Mouse (Mus musculus) heart, postnatal 0 days (tissue): ENCODE measurements around the gene Acpp. TPM values are rescaled to one million over a fixed set of nuclear protein-coding genes. Genes with fewer than 3 reads are reported as not detected.

Experiments used
- ATAC-seq: fragments of 200-750 bp; cut with Nextera tagmentation; 2 replicates; pipeline ENCODE4 v1.8.0; 2017; ENCODE audit warnings: low read depth, moderate number of reproducible peaks, moderate library complexity; ENCODE audit not compliant: insufficient read depth
- DNase-seq: peaks from one replicate; pipeline ENCODE4 v3.0.0-alpha.2; 2016; ENCODE audit warnings: low spot score
- H3K27ac ChIP-seq: fragments of 300-500 bp; sonication (generic); 2 replicates; pipeline ENCODE4 v1.5.1; 2014; ENCODE audit warnings: low read depth, mild to moderate bottlenecking
- H3K27me3 ChIP-seq: fragments of 300-500 bp; sonication (generic); 2 replicates; pipeline ENCODE4 v1.6.1; 2014; ENCODE audit warnings: low read length, mixed read lengths; ENCODE audit not compliant: control insufficient read depth, insufficient read depth
- H3K36me3 ChIP-seq: fragments of 300-500 bp; sonication (generic); replicated peaks from 2 replicates; pipeline ENCODE4 v1.6.1; 2014; ENCODE audit warnings: low read length, mixed read lengths; ENCODE audit not compliant: control insufficient read depth, insufficient read depth
- H3K4me1 ChIP-seq: fragments of 300-500 bp; sonication (generic); 2 replicates; pipeline ENCODE4 v1.6.1; 2014; ENCODE audit warnings: antibody characterized with exemption; ENCODE audit not compliant: control insufficient read depth, insufficient read depth
- H3K4me2 ChIP-seq: fragments of 300-500 bp; sonication (generic); 2 replicates; pipeline ENCODE4 v1.6.1; 2014; ENCODE audit warnings: low read depth, mild to moderate bottlenecking, low read length, moderate library complexity
- H3K4me3 ChIP-seq: fragments of 300-500 bp; sonication (generic); 2 replicates; pipeline ENCODE4 v1.5.1; 2014; ENCODE audit warnings: low read depth, low read length
- H3K9ac ChIP-seq: fragments of 300-500 bp; sonication (generic); replicated peaks from 2 replicates; pipeline ENCODE4 v1.6.1; 2014; ENCODE audit warnings: low read depth, low read length, mixed read lengths
- H3K9me3 ChIP-seq: fragments of 300-500 bp; sonication (generic); replicated peaks from 2 replicates; pipeline ENCODE4 v1.6.1; 2016; ENCODE audit warnings: low read length; ENCODE audit not compliant: control insufficient read depth
- CTCF ChIP-seq: IDR thresholded peaks from 2 replicates; pipeline ENCODE4 v1.5.1; 2016; ENCODE audit warnings: antibody characterized with exemption, control low read depth, low read depth
- EP300 ChIP-seq: IDR thresholded peaks from 2 replicates; pipeline ENCODE4 v1.6.1; 2016; ENCODE audit warnings: antibody characterized with exemption, low read depth
- WGBS: fragments of 180-500 bp; shearing (Covaris S2); extraction: QIAGEN DNeasy Blood & Tissue Kit; methylation state at CpG from one replicate; pipeline ENCODE4 v1.1.7; 2014; 5-methylcytosine and 5-hydroxymethylcytosine counted together
- polyA plus RNA-seq: library from polyadenylated mRNA; unstranded; fragments of >200 nt; fragmentation: Nextera tagmentation; extraction: Ambion mirVana; gene quantifications from 2 replicates; pipeline ENCODE4 v1.2.1, GENCODE M21; 2015
- total RNA-seq: library from RNA; depleted of rRNA; stranded (reverse); fragments of >200 nt; gene quantifications from 2 replicates; pipeline ENCODE4 v1.2.3, GENCODE M21; 2014; ENCODE audit warnings: low replicate concordance; rRNA removed

Gene Acpp
- total and polyA plus RNA-seq, 2 experiments from 2014 or later = not detected

DNA sequence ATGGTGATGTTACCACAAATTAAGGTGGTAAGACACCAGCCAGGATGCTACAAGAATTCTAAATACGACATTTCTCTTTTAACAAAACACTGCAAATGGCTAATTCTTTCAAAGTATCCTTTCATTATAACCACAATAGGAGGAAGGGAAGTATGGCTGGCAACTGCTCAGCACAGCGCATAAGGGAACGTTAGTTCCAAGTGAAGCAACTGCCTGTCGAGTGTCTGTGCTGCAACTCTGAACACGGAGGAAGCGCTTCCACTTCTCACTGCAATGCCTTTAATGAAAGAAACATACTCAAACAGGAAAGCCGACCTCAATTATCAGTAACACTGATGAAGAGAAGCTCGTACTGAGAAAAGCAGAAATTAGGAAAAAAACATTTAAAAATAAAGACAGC lies 98.5 kb downstream of the Acpp start:
- Histone ChIP-seq H3K27ac (no peak overlapping the region), H3K4me3 (no peak overlapping the region), H3K9ac (no peak overlapping the region), H3K27me3 (no peaks in the 10 kb centered on the region), H3K36me3 (peaks cover 31% of the 10 kb centered on the region), H3K4me2 (no peak overlapping the region), H3K9me3 (no peaks in the 10 kb centered on the region), H3K4me1 (peaks cover 9% of the 10 kb centered on the region; the same call in 1 of the 2 replicates)
- DNase-seq = no peak
- 83% methylated on average over 8 of the region's 8 CpGs for WGBS
- no peak for TF ChIP-seq CTCF
- TF ChIP-seq EP300 = no peak
- ATAC-seq = no peak

Other genes starting within 250 kb of the Acpp start
- 18.1 and 18.8 TPM in 2 replicates for gene Ackr4, start 210.8 kb downstream of the Acpp start, total RNA-seq
- gene Ackr4, start 210.8 kb downstream of the Acpp start, polyA plus RNA-seq = 6.4 and 6.7 TPM in 2 replicates
- gene Dnajc13, start 74.8 kb downstream of the Acpp start, total RNA-seq = 27.3 and 40.2 TPM in 2 replicates
- gene Dnajc13, start 74.8 kb downstream of the Acpp start, polyA plus RNA-seq = 7.5 and 8.5 TPM in 2 replicates
- gene Cpne4, start 209.5 kb upstream of the Acpp start, total RNA-seq = not detected in 2 replicates
- gene Cpne4, start 209.5 kb upstream of the Acpp start, polyA plus RNA-seq = 0.03 and 0.14 TPM in 2 replicates